Comparison of ENCODE assay signal across 13 mouse cellular contexts in genomic region chr5:65850765-65851164, GRCm38 (mm10). TPM values are rescaled to one million over a fixed set of nuclear protein-coding genes. Genes with fewer than 3 reads are reported as not detected.
DNase-seq lines count a peak whose midpoint lies in the region; ATAC-seq and TF ChIP-seq lines count a peak whose summit lies in the region.
"Had no signal": no experiment of that assay in that cellular context is flagged by ENCODE, and none has a peak within 500 bp of the region (broad histone marks: within the 10 kb centered on the region; RNA-seq: fewer than 3 reads in every experiment).

No protein-coding gene starts in this region.

- no peak overlapping the region for H3K27ac ChIP-seq in lung, embryonic 14.5 days (ENCODE audit: low read depth)
- H3K27ac ChIP-seq in midbrain, embryonic 11.5 days (ENCODE audit: low read depth, low read length) = no peak overlapping the region
- H3K27ac ChIP-seq: layer of hippocampus, adult 2 months; macrophage; neural tube, embryonic 13.5 days had no signal

- TF ChIP-seq POLR2A in brain, embryonic 14.5 days (IDR thresholded peaks at IDR 0.05; ENCODE audit: borderline replicate concordance, extremely low read depth, insufficient read depth, insufficient read length, poor library complexity, severe bottlenecking) = no peak

- H3K4me2 ChIP-seq in lung, embryonic 14.5 days = no peak overlapping the region
- H3K4me2 ChIP-seq in midbrain, embryonic 11.5 days = no peak overlapping the region
- H3K4me2 ChIP-seq: heart, embryonic 12.5 days; neural tube, embryonic 13.5 days had no signal

- H3K36me3 ChIP-seq in lung, embryonic 14.5 days (ENCODE audit: insufficient read depth) = no peaks in the 10 kb centered on the region
- H3K36me3 ChIP-seq in midbrain, embryonic 11.5 days (ENCODE audit: control insufficient read depth, insufficient read depth, low read length) = no peaks in the 10 kb centered on the region
- H3K36me3 ChIP-seq: heart, embryonic 12.5 days; neural tube, embryonic 13.5 days had no signal

- no peak for ATAC-seq in lung, embryonic 14.5 days (ENCODE audit: insufficient read depth)
- ATAC-seq in midbrain, embryonic 11.5 days (ENCODE audit: low FRiP score) = no peak
- ATAC-seq: hindbrain, embryonic 16.5 days had no signal

- TF ChIP-seq CTCF in lung, embryonic 14.5 days (IDR thresholded peaks at IDR 0.05; ENCODE audit: low read depth) = no peak
- no peak for TF ChIP-seq CTCF in brain, embryonic 14.5 days (IDR thresholded peaks at IDR 0.05; ENCODE audit: borderline replicate concordance, extremely low read depth, insufficient read depth, insufficient read length)

- WGBS in lung, embryonic 14.5 days = 36% methylated on average over 11 of the region's 11 CpGs
- WGBS in midbrain, embryonic 11.5 days = 68% methylated on average over 11 of the region's 11 CpGs

- H3K9me3 ChIP-seq in lung, embryonic 14.5 days (ENCODE audit: low read depth, low read length) = no peaks in the 10 kb centered on the region
- no peaks in the 10 kb centered on the region for H3K9me3 ChIP-seq in midbrain, embryonic 11.5 days (ENCODE audit: control insufficient read depth, low read length)
- H3K9me3 ChIP-seq: heart, embryonic 12.5 days; neural tube, embryonic 13.5 days had no signal

- H3K4me1 ChIP-seq in lung, embryonic 14.5 days (ENCODE audit: insufficient read depth) = 0 out of 2 replicates have a peak, but pooled peaks cover 3% of the 10 kb centered on the region
- no peaks in the 10 kb centered on the region for H3K4me1 ChIP-seq in midbrain, embryonic 11.5 days (ENCODE audit: control insufficient read depth, insufficient read depth, low read length)
- H3K4me1 ChIP-seq: neural tube, embryonic 13.5 days had no signal

- peak; percentile 23 for DNase-seq in lung, embryonic 14.5 days
- no peak for DNase-seq in lung, postnatal 14 days
- DNase-seq in brain, embryonic 14.5 days (ENCODE audit: low read depth) = peak; percentile 37
- peak; percentile 23 to 55 for DNase-seq in natural killer cell, adult 2 months (ENCODE audit: low spot score in 2 of 2)
- DNase-seq in left cerebral cortex, adult 11 months (ENCODE audit: low spot score) = no peak
- no peak for DNase-seq in midbrain, embryonic 11.5 days (ENCODE audit: low spot score, missing footprints)
- no peak for DNase-seq in testis, postnatal 14 days (ENCODE audit: low spot score)
- DNase-seq: adrenal gland, adult 2 months had no signal

- no peak overlapping the region for H3K9ac ChIP-seq in lung, embryonic 14.5 days
- H3K9ac ChIP-seq in midbrain, embryonic 11.5 days (ENCODE audit: low read length) = no peak overlapping the region
- H3K9ac ChIP-seq: heart, embryonic 12.5 days; neural tube, embryonic 13.5 days had no signal

- no peaks in the 10 kb centered on the region for H3K27me3 ChIP-seq in lung, embryonic 14.5 days (ENCODE audit: insufficient read depth, low read length)
- H3K27me3 ChIP-seq in midbrain, embryonic 11.5 days (ENCODE audit: control insufficient read depth, insufficient read depth, low read length) = no peaks in the 10 kb centered on the region
- H3K27me3 ChIP-seq: heart, embryonic 12.5 days; neural tube, embryonic 13.5 days had no signal

- no peak overlapping the region for H3K4me3 ChIP-seq in lung, embryonic 14.5 days (ENCODE audit: low read depth, low read length)
- no peak overlapping the region for H3K4me3 ChIP-seq in midbrain, embryonic 11.5 days (ENCODE audit: low read depth, low read length)
- H3K4me3 ChIP-seq: heart, embryonic 12.5 days; layer of hippocampus, adult 2 months; neural tube, embryonic 13.5 days had no signal

RNA-seq across cellular contexts. Expression of gene Rhoh, which starts 10.2 kb away (rescaled TPM):
- 0.57 and 0.76 TPM in 2 replicates for polyA plus RNA-seq in lung, embryonic 14.5 days (2014; fragmentation: Nextera tagmentation; extraction: Ambion mirVana)
- polyA plus RNA-seq in brain, embryonic 14.5 days (2012; rRNA removed) = 0.28 and 0.38 TPM in 2 replicates
- 0.21 and 0.33 TPM in 2 replicates for polyA plus RNA-seq in midbrain, embryonic 11.5 days (2014; fragmentation: Nextera tagmentation; extraction: Ambion mirVana)

Comparison
In these comparisons a context has a peak if more than half of its experiments do, and no peak if none do; other contexts are left out.
1. DNase-seq: peak in lung, embryonic 14.5 days (single experiment), brain, embryonic 14.5 days (single experiment) and natural killer cell, adult 2 months (2 of 2); none in lung, postnatal 14 days (single experiment), left cerebral cortex, adult 11 months (single experiment), midbrain, embryonic 11.5 days (single experiment) and testis, postnatal 14 days (single experiment).